Mouse (Mus musculus) liver, embryonic 16.5 days (tissue): Measurements from ENCODE around the gene Vmn1r100. TPM values are rescaled to one million over a fixed set of nuclear protein-coding genes. Genes with fewer than 3 reads are reported as not detected.
"Not testable (repeated sequence)": the region's sequence is repeated elsewhere in the genome, so short reads cannot be mapped to it uniquely, and the experiment has no call there.

Experiments
- ATAC-seq: fragments of 200-750 bp; cut with Nextera tagmentation; 2 replicates; pipeline ENCODE4 v1.8.0; 2017; ENCODE audit warnings: low read depth, mild to moderate bottlenecking, moderate number of reproducible peaks, moderate library complexity
- H3K27ac ChIP-seq: fragments of 300-500 bp; sonication (generic); 2 replicates; pipeline ENCODE4 v1.5.1; 2014; ENCODE audit warnings: mild to moderate bottlenecking, low read length
- H3K27me3 ChIP-seq: fragments of 300-500 bp; sonication (generic); 2 replicates; pipeline ENCODE4 v1.6.1; 2014; ENCODE audit warnings: low read depth, low read length, mixed read lengths; ENCODE audit not compliant: control insufficient read depth, insufficient read depth
- H3K36me3 ChIP-seq: fragments of 300-500 bp; sonication (generic); 2 replicates; pipeline ENCODE4 v1.6.1; 2014; ENCODE audit warnings: mild to moderate bottlenecking; ENCODE audit not compliant: control insufficient read depth, insufficient read depth
- H3K4me1 ChIP-seq: fragments of 300-500 bp; sonication (generic); 2 replicates; pipeline ENCODE4 v1.6.1; 2014; ENCODE audit warnings: low read depth, low read length, mixed read lengths; ENCODE audit not compliant: control insufficient read depth
- H3K4me2 ChIP-seq: fragments of 300-500 bp; sonication (generic); 2 replicates; pipeline ENCODE4 v1.6.1; 2014; ENCODE audit warnings: low read depth, low read length, mixed read lengths
- H3K4me3 ChIP-seq: fragments of 300-500 bp; sonication (generic); 2 replicates; pipeline ENCODE4 v1.5.1; 2014; ENCODE audit warnings: low read depth, mild to moderate bottlenecking, low read length
- H3K9ac ChIP-seq: fragments of 300-500 bp; sonication (generic); 2 replicates; pipeline ENCODE4 v1.6.1; 2014; ENCODE audit warnings: low read depth, low read length
- H3K9me3 ChIP-seq: fragments of 300-500 bp; sonication (generic); replicated peaks from 2 replicates; pipeline ENCODE4 v1.6.1; 2016; ENCODE audit warnings: low read length; ENCODE audit not compliant: control insufficient read depth
- WGBS: fragments of 180-500 bp; shearing (Covaris S2); extraction: QIAGEN DNeasy Blood & Tissue Kit; methylation state at CpG from one replicate; pipeline ENCODE4 v1.1.7; 2014; ENCODE audit not compliant: insufficient replicate concordance; 5-methylcytosine and 5-hydroxymethylcytosine counted together
- polyA plus RNA-seq: library from polyadenylated mRNA; unstranded; fragments of >200 nt; fragmentation: Nextera tagmentation; extraction: Ambion mirVana; gene quantifications from 2 replicates; pipeline ENCODE4 v1.2.1, GENCODE M21; 2015

Vmn1r100 gene
- polyA plus RNA-seq = not detected in 2 replicates

DNA sequence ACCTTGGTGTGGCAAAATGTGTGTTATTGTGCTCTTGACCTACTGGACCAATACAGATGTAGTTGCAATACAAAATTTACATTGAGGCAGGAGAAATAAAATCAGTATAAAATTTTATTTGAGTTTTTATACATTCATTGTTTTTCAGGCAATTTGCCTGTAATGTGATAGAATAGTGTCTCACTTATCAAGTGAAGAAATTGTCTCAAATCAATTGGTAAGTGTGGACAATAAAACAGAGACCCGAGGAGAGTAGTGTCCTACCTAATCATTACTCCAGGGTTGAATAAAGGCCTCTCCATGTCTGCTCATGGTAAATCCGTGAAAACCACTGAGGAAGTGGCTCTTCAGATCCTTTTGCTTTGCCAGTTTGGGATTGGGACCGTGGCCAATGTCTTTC is at the start of gene Vmn1r100:
TSS of gene Vmn1r100 (plus strand) at position 301 of the 400 bp plus-strand sequence.
- WGBS = no CpG with 5 or more reads among the region's 3 CpGs
- not testable (repeated sequence) for H3K36me3 ChIP-seq, H3K27ac ChIP-seq, ATAC-seq, H3K9ac ChIP-seq, H3K4me2 ChIP-seq, H3K9me3 ChIP-seq, H3K4me1 ChIP-seq, H3K27me3 ChIP-seq, H3K4me3 ChIP-seq

DNA sequence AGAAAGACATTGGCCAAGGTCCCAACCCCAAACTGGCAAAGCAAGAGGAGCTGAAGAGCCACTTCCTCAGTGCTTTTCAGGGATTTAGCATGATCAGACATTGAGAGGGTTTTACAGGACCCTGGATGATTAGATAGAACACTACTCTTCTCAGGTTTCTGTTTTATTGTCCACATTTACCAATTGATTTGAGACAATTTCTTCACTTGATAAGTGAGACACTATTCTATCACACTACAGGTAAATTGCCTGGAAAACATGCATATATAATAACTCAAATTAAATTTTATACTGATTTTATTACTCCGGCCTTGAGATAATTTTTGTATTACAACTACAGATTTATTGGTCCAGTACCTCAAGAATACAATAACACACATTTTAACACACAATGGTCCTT is 42.4 kb upstream of the Vmn1r100 start, which contains the start of gene Gm5728:
TSS of gene Gm5728 (minus strand) at position 101 of the 400 bp plus-strand sequence.
- H3K27me3 ChIP-seq, H3K9me3 ChIP-seq, H3K4me1 ChIP-seq, H3K4me2 ChIP-seq, H3K9ac ChIP-seq, ATAC-seq, H3K36me3 ChIP-seq, H3K4me3 ChIP-seq, H3K27ac ChIP-seq: not testable (repeated sequence)
- WGBS = no CpG with 5 or more reads among the region's 1 CpGs

DNA sequence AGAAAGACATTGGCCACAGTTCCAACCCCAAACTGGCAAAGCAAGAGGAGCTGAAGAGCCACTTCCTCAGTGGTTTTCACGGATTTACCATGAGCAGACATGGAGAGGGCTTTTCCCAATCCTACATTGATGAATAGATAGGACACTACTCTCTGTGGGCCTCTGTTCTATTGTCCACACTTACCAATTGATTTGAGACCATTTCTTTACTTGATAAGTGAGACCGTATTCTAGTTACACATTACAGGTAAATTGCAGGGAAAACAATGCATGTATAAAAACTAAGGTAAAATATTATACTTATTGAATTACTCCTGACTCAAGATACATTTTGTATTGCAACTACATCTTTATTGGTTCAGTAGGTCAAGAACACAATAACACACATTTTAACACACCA is 24.8 kb downstream of the Vmn1r100 start, which contains the start of gene Vmn1r101:
TSS of gene Vmn1r101 (minus strand) at position 101 of the 400 bp plus-strand sequence.
- H3K9me3 ChIP-seq, ATAC-seq, H3K4me1 ChIP-seq, H3K4me2 ChIP-seq, H3K36me3 ChIP-seq, H3K27me3 ChIP-seq, H3K9ac ChIP-seq, H3K27ac ChIP-seq, H3K4me3 ChIP-seq: not testable (repeated sequence)
- no CpG with 5 or more reads among the region's 2 CpGs for WGBS

Other genes with a start within 250 kb of the Vmn1r100 start
- gene Vmn1r94, start 249.6 kb upstream of the Vmn1r100 start, polyA plus RNA-seq = not detected in 2 replicates
- gene Vmn1r95, start 224.2 kb upstream of the Vmn1r100 start, polyA plus RNA-seq = not detected in 2 replicates
- gene Gm6164, start 212.3 kb upstream of the Vmn1r100 start, polyA plus RNA-seq = not detected in 2 replicates
- not detected in 2 replicates for gene Gm4498, start 184.1 kb upstream of the Vmn1r100 start, polyA plus RNA-seq
- not detected in 2 replicates for gene Gm5890, start 155.1 kb upstream of the Vmn1r100 start, polyA plus RNA-seq
- not detected in 2 replicates for gene Gm4133, start 83.9 kb upstream of the Vmn1r100 start, polyA plus RNA-seq
- not detected in 2 replicates for gene Gm5728, start 42.5 kb upstream of the Vmn1r100 start, polyA plus RNA-seq
- gene Vmn1r101, start 24.7 kb downstream of the Vmn1r100 start, polyA plus RNA-seq = not detected in 2 replicates
- not detected in 2 replicates for gene Gm10670, start 57.0 kb downstream of the Vmn1r100 start, polyA plus RNA-seq
- gene Vmn1r103, start 92.6 kb downstream of the Vmn1r100 start, polyA plus RNA-seq = not detected in 2 replicates
- gene Vmn1r104, start 115.9 kb downstream of the Vmn1r100 start, polyA plus RNA-seq = not detected in 2 replicates
- not detected in 2 replicates for gene Gm5726, start 127.8 kb downstream of the Vmn1r100 start, polyA plus RNA-seq
- gene Gm4141, start 158.3 kb downstream of the Vmn1r100 start, polyA plus RNA-seq = not detected in 2 replicates
- gene Gm4513, start 181.1 kb downstream of the Vmn1r100 start, polyA plus RNA-seq = not detected in 2 replicates